Comparison of ENCODE assay signal across 8 mouse cellular contexts in the genomic region with DNA sequence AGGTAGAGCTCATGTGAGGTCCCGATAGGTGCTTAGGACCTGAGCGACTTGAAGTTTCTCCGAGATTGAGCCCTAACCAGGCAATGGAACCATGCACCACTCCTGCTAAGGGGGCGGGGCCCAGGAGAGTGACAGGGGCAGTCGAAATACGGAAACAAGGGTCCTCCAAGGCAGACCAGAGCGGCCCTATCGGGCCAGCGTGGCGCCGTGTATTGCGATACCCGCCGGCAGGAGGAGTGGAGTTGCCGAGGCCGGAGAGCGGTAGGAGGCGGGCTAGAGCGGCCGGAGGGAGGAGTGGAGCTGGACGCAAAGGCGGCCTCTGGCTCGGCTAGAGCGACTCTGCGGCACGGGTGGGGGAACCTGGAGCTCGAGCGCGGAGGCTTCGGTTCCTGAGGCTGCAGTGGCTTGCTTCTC. TPM values are rescaled to one million over a fixed set of nuclear protein-coding genes. Genes with fewer than 3 reads are reported as not detected.
A peak's percentile ranks its signal among the peaks of the same experiment; 100 is the strongest.
DNase-seq lines count a peak whose midpoint lies in the region; ATAC-seq lines count a peak whose summit lies in the region.

No protein-coding gene starts in this region.

- DNase-seq in adrenal gland, adult 18-20 months (ENCODE audit: low spot score in 2 of 2): peak; percentile 89 to 90
- peak; percentile 99 for DNase-seq in embryo, embryonic 11 days
- DNase-seq in gastrocnemius, postnatal 25 days: peak; percentile 98
- DNase-seq in intestine, embryonic 14.5 days (ENCODE audit: low spot score): peak; percentile 95
- peak; percentile 97 to 98 for DNase-seq in left cerebral cortex, postnatal 14 days (ENCODE audit: low spot score in 2 of 2)
- peak; percentile 97 for DNase-seq in mesoderm, embryonic 11.5 days (ENCODE audit: low read depth, low spot score)
- peak; percentile 96 to 97 for DNase-seq in right cerebral cortex, postnatal 36 days (ENCODE audit: low spot score in 2 of 2)
- DNase-seq in yolk sac, embryonic 10.5 days (ENCODE audit: low spot score): peak; percentile 97

- H3K4me2 ChIP-seq in intestine, embryonic 14.5 days (ENCODE audit: low read length): peak overlapping the region; percentile 83

- peaks cover 8% of the 10 kb centered on the region; the same call in 1 of the 2 replicates for H3K36me3 ChIP-seq in intestine, embryonic 14.5 days (ENCODE audit: control insufficient read depth, insufficient read depth, low read length)

- no peaks in the 10 kb centered on the region for H3K9me3 ChIP-seq in intestine, embryonic 14.5 days (ENCODE audit: control insufficient read depth, low read length)

- H3K9ac ChIP-seq in intestine, embryonic 14.5 days (ENCODE audit: low read length): peak overlapping the region; percentile 71

- intact Hi-C loops in left cerebral cortex, postnatal 14 days (cut with DNase I): no loop called here

- peaks cover 30% of the 10 kb centered on the region for H3K4me1 ChIP-seq in intestine, embryonic 14.5 days (replicated peaks; ENCODE audit: control insufficient read depth, insufficient read depth, low read length)

- ATAC-seq in intestine, embryonic 14.5 days (replicated peaks; ENCODE audit: low FRiP score, low TSS enrichment, low read depth): peak; percentile 94

- WGBS in intestine, embryonic 14.5 days: 1% methylated on average over 29 of the region's 30 CpGs

- H3K27me3 ChIP-seq in intestine, embryonic 14.5 days (replicated peaks; ENCODE audit: control insufficient read depth, insufficient read depth, low read length): no peaks in the 10 kb centered on the region

- H3K4me3 ChIP-seq in intestine, embryonic 14.5 days (ENCODE audit: low read depth, low read length): peak overlapping the region; percentile 70

- H3K27ac ChIP-seq in intestine, embryonic 14.5 days (ENCODE audit: low read depth): peak overlapping the region; percentile 88; the same call in 1 of the 2 replicates

RNA-seq across cellular contexts. Expression of gene Arhgef1, which starts 1.4 kb away (rescaled TPM):
- 10 to 100 TPM; 83.2 to 85.5 TPM for total RNA-seq in adrenal gland, adult 18-20 months (2021)
- 10 to 100 TPM; 30.9 to 34.2 TPM for total RNA-seq in gastrocnemius, postnatal 25 days (2021)
- polyA plus RNA-seq in intestine, embryonic 14.5 days (2014; fragmentation: Nextera tagmentation; extraction: Ambion mirVana): 80.6 and 85.3 TPM in 2 replicates
- 10 to 100 TPM; 80.3 to 89.2 TPM for total RNA-seq in left cerebral cortex, postnatal 14 days (2021)

RNA-seq across cellular contexts. Expression of gene Cd79a, which starts 6.9 kb away (rescaled TPM):
- total RNA-seq in adrenal gland, adult 18-20 months (2021): 1 to 10 TPM in 1 of 2 experiments, under 1 TPM in 1; 0.74 to 1.0 TPM
- under 1 TPM in 1 of 2 experiments, not detected in 1; 0.24 TPM for total RNA-seq in gastrocnemius, postnatal 25 days (2021)
- 0.28 and 0.32 TPM in 2 replicates for polyA plus RNA-seq in intestine, embryonic 14.5 days (2014; fragmentation: Nextera tagmentation; extraction: Ambion mirVana)
- under 1 TPM in 1 of 2 experiments, not detected in 1; 0.55 TPM for total RNA-seq in left cerebral cortex, postnatal 14 days (2021)

RNA-seq across cellular contexts. Expression of gene Rps19, which starts 19.9 kb away (rescaled TPM):
- total RNA-seq in adrenal gland, adult 18-20 months (2021): 100 to 1,000 TPM; 871 to 959 TPM
- total RNA-seq in gastrocnemius, postnatal 25 days (2021): 100 to 1,000 TPM; 300 to 345 TPM
- polyA plus RNA-seq in intestine, embryonic 14.5 days (2014; fragmentation: Nextera tagmentation; extraction: Ambion mirVana): 3,468 and 3,555 TPM in 2 replicates
- 100 to 1,000 TPM; 421 to 431 TPM for total RNA-seq in left cerebral cortex, postnatal 14 days (2021)

RNA-seq across cellular contexts. Expression of gene Dmrtc2, which starts 34.2 kb away (rescaled TPM):
- not detected for total RNA-seq in adrenal gland, adult 18-20 months (2021)
- not detected for total RNA-seq in gastrocnemius, postnatal 25 days (2021)
- polyA plus RNA-seq in intestine, embryonic 14.5 days (2014; fragmentation: Nextera tagmentation; extraction: Ambion mirVana): not detected in 2 replicates
- not detected for total RNA-seq in left cerebral cortex, postnatal 14 days (2021)

RNA-seq across cellular contexts. Expression of gene Lypd4, which starts 34.3 kb away (rescaled TPM):
- not detected for total RNA-seq in adrenal gland, adult 18-20 months (2021)
- not detected for total RNA-seq in gastrocnemius, postnatal 25 days (2021)
- polyA plus RNA-seq in intestine, embryonic 14.5 days (2014; fragmentation: Nextera tagmentation; extraction: Ambion mirVana): not detected in 2 replicates
- not detected for total RNA-seq in left cerebral cortex, postnatal 14 days (2021)

Comparison
In these comparisons a context has a peak if more than half of its experiments do, and no peak if none do; other contexts are left out.
1. Peak in every context shown above with its lines: DNase-seq, ATAC-seq, H3K4me3 ChIP-seq and H3K27ac ChIP-seq.